Mouse (Mus musculus) lung, adult 2 months (tissue): ENCODE measurements around the gene Cdk2ap1.

Experiments used
- CTCF ChIP-seq: fragments of 200-500 bp; IDR thresholded peaks from 2 replicates; pipeline ENCODE4 v1.5.1; 2011; ENCODE audit warnings: mild to moderate bottlenecking, low read length, control low read depth; ENCODE audit not compliant: insufficient read depth
- POLR2A ChIP-seq: fragments of 200-500 bp; IDR thresholded peaks from 2 replicates; pipeline ENCODE4 v1.6.1; 2011; ENCODE audit warnings: low read depth, mild to moderate bottlenecking, control low read depth, low read length, borderline replicate concordance; ENCODE audit errors: extremely low read depth

DNA sequence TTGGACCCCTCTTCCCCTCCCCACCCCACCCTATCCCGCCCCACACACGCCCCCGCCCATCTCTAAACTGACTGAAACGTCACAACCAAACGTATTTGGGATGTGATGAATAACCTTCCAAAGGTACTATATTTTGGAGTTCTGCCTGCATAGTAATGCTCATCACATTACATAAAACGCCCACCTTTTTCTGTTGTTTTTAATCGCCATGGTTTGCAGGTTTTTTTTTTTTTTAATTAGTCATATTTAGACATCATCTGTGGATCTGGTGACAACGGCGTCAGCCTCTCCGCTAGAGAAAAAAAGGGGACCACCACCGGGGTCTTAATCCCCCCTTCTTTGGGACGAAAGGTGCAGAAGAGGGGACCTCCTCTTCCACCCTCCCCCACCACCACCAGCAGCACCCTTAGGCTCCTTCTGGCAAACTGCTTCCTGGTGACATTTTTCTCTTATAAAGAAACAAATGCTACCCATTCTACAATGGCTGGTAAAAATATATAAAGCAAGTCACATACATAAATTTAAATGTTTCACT is 7.4 kb downstream of the Cdk2ap1 start:
- no peak for TF ChIP-seq POLR2A
- no peak for TF ChIP-seq CTCF
